Mouse (Mus musculus) monocyte, adult 59 days (primary cell): ENCODE results near the gene Ppil2. TPM values are rescaled to one million over a fixed set of nuclear protein-coding genes. Genes with fewer than 3 reads are reported as not detected.

ENCODE experiments used
- total RNA-seq, 2 experiments: library from RNA; stranded (reverse); gene quantifications; one replicate each; pipeline ENCODE4 v1.2.4; 2023

Gene Ppil2
- 10 to 100 TPM; 90.6 to 96.3 TPM for total RNA-seq

DNA sequence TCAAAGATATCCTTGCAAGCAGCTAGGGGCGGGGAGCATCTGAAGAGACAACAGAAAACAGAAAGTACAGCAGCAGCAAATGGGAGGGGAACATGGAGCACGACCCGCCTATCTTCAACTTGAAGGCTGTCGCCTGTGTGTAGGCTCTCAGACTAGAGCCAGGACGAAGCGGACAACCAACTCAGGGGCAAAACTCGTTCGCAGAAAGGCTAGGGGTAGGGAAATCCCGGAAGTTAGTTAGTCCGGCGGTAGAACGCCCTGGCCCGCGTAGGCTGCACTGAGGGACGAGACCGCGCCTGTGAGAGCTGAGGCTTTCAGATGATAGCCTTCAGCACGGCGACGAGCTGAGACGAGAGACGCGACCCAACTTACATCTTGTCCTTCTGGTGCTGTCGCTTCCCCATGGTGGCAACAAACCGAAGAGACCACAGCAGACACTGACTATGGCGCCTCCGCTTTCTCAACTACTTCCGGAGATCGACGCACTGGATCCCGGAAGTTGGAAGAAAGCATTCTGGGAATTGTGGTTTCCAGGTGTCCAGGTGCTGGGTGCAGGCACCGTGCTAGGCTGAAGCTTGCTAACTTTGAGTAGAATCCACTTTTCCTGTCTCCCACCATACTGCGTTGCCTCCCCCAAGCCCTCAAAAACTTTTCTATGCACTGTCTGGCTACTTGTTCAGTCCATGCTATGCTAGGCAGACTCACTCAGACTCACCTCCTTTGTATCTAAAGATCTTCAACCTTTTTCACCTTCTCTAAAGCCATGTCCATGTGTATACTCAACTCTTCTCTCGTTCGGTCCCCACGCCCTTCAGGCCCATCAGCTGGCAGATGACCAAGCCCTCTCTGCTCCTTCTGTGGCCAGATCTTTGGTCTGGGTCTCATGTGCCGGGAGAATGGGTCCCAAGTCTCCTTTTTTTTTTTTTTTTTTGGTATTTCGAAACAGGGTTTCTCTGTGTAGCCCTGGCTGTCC is at the start of gene Ppil2:
TSS of gene Ppil2 (minus strand) at position 487 of the 973 bp plus-strand sequence.

DNA sequence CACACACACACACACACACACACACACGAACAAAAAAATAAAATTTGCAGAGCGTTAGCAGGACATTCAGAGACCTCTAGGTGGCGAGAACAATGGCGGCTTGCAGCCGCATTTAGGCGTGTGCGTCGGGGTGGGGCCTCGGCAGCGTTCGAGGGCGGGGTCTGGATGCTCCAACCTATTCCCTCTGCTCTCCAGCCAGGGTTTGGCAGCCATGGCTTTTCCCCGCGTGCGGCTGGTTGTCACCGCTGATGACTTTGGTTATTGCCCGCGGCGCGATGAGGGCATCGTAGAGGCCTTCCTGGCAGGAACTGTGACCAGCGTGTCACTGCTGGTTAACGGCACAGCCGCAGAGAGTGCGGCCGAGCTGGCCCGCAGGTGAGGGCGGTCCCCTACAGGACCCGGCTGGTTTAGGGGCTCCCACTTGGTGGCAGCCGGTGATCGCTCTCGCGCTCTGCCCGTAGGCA is 35.7 kb upstream of the Ppil2 start, which contains the start of gene Ccdc116:
TSS of gene Ccdc116 (minus strand) at position 458 of the 464 bp plus-strand sequence.

DNA sequence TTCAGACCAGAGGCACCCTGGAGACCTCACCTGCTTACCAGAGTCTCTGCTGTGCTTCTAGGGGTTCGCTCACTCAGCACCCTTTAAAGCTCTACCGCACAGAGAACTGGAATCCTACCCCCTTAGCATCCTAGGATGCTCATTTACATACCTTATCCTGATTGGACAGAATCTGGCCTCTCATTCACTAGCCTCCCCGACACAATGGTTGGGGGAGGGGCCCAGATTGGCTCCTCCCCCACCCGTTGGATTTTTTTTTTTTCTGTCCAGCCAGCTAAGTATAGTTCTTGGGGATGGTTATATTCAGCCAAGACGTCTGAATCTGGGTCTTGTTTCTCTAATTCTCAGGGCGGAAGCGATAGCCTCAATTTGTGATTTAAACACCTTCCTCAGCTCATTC is 33.3 kb upstream of the Ppil2 start, which contains the start of gene Ydjc:
TSS of gene Ydjc (plus strand) at position 283 of the 400 bp plus-strand sequence.

GRCm38 (mm10) chr16:17132089-17132905 is 21.2 kb upstream of the Ppil2 start, which contains the start of gene Sdf2l1:
TSS of gene Sdf2l1 (minus strand) at chr16:17132383.

DNA sequence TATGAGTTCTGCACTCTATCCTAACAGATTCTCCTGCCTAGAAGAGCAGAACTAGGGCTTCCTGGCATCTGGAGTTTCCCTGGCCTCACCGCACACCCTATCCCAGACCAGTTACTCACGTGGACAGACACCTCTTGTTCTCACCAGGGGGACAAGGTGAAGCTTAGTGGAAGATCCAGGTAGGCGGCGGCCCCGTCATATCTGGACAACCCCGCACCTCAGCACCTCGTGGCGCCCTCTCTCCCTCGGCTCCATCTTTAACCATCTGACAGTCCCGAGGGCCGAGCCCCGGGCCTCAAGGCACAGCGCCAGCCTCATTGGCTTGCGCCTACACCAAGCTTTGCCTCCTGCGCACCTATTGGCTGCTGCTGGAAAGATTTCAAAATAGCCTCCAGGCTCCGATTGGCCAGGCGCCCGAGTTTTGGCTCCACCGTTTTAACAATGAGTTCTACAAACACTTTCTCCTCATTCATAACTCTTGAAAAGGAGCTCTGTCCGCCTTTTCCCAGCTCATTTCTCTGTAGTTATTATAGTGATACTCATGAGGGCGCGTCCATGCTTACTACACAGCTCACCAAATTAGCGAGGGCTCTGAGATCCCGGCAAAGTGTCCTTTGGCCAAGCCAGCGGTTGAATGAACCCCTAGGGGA is 13.9 kb upstream of the Ppil2 start, which contains the start of gene 2610318N02Rik:
TSS of gene 2610318N02Rik (minus strand) at position 297 of the 650 bp plus-strand sequence.

GRCm38 (mm10) chr16:17069511-17070443 is 41.3 kb downstream of the Ppil2 start, which contains the start of gene Ypel1:
TSS of gene Ypel1 (plus strand) at chr16:17069696.

Other genes starting within 250 kb of the Ppil2 start
- not detected for gene Igll1, start 247.3 kb downstream of the Ppil2 start, total RNA-seq
- gene Top3b, start 240.5 kb downstream of the Ppil2 start, total RNA-seq = 10 to 100 TPM; 69.3 to 78.1 TPM
- not detected for gene Vpreb1, start 240.4 kb downstream of the Ppil2 start, total RNA-seq
- 1 to 10 TPM; 7.1 to 7.6 TPM for gene Ppm1f, start 214.8 kb downstream of the Ppil2 start, total RNA-seq
- gene Mapk1, start 127.9 kb downstream of the Ppil2 start, total RNA-seq = 100 to 1,000 TPM; 127 to 135 TPM
- under 1 TPM; 0.15 to 0.55 TPM for gene Ypel1, start 41.6 kb downstream of the Ppil2 start, total RNA-seq
- 1 to 10 TPM; 1.0 to 1.3 TPM for gene 2610318N02Rik, start 13.9 kb upstream of the Ppil2 start, total RNA-seq
- gene Sdf2l1, start 21.1 kb upstream of the Ppil2 start, total RNA-seq = 10 to 100 TPM; 95.6 to 99.5 TPM
- 1 to 10 TPM; 7.2 to 8.4 TPM for gene Ydjc, start 33.4 kb upstream of the Ppil2 start, total RNA-seq
- gene Ccdc116, start 36.0 kb upstream of the Ppil2 start, total RNA-seq = under 1 TPM in 1 of 2 experiments, not detected in 1; 0.50 TPM
- 100 to 1,000 TPM; 179 to 186 TPM for gene Ube2l3, start 91.4 kb upstream of the Ppil2 start, total RNA-seq
- gene Rimbp3, start 97.3 kb upstream of the Ppil2 start, total RNA-seq = under 1 TPM; 0.18 to 0.21 TPM
- 1 to 10 TPM; 4.0 to 6.4 TPM for gene Hic2, start 122.3 kb upstream of the Ppil2 start, total RNA-seq
- 1 to 10 TPM; 7.9 to 9.5 TPM for gene Tmem191c, start 164.8 kb upstream of the Ppil2 start, total RNA-seq
- not detected for gene Serpind1, start 220.1 kb upstream of the Ppil2 start, total RNA-seq